Mouse (Mus musculus): ENCODE data around the gene Zfp691.

Gene Zfp691

DNA sequence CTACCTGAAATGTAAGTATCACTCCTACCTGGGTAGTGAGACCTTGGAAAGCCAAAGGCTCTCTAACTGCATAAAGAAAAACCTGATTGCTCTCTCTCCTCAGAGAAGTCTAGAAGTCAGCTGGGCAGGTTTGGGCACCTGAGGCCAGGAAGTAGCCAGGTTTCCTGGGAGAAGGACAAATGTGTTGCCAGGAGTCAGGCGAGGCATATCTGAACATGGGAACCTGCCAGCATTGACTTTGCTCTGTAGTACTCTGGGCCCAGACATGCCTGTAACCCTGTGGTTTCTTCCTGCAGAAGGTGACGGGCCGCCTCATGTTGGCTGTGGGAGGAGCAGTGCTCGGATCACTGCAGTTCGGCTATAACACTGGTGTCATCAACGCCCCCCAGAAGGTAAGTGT is 53.9 kb downstream of the Zfp691 start:
- no peak for DNase-seq

Measured in cerebellum, postnatal 36 days (tissue).